Mouse (Mus musculus): Measurements from ENCODE around the gene Galnt18. TPM values are rescaled to one million over a fixed set of nuclear protein-coding genes. Genes with fewer than 3 reads are reported as not detected.

Gene Galnt18
- polyA plus RNA-seq, 1 experiment from 2014 or later, result 20.8 TPM

DNA sequence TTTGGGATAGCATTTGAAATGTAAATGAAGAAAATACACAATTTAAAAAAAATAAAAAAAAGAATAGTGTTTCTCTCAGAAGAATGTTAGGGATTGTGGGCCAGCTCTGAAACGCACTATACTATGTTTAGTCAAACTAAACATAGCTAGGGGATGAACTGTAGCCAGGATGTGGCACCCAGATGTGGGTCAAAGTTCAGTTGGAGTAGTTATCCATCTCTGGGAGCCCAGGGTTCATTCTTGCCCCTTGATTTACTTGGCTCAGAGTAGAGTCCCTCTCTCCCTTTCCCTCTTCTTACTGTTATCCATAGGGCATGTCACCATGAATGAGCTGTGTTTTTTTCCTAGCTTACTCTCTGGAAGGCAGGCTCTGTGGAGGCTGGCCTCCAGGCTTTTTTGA is 165.3 kb downstream of the Galnt18 start:
- H3K4me2 ChIP-seq (ENCODE audit: low read length), result no peak overlapping the region
- ATAC-seq, result no peak
- no peak overlapping the region for H3K4me3 ChIP-seq (ENCODE audit: low read depth, low read length)
- H3K36me3 ChIP-seq (ENCODE audit: control insufficient read depth, insufficient read depth, low read length), result no peaks in the 10 kb centered on the region
- no peaks in the 10 kb centered on the region for H3K4me1 ChIP-seq (ENCODE audit: control insufficient read depth, insufficient read depth, low read length)
- 83% methylated on average over 1 of the region's 1 CpGs for WGBS
- no peaks in the 10 kb centered on the region for H3K9me3 ChIP-seq (replicated peaks; ENCODE audit: control insufficient read depth, low read length, poor library complexity, severe bottlenecking)
- H3K27me3 ChIP-seq (ENCODE audit: control insufficient read depth, insufficient read depth, low read depth, low read length), result no peaks in the 10 kb centered on the region
- H3K9ac ChIP-seq (ENCODE audit: low read depth, low read length), result no peak overlapping the region
- no peak overlapping the region for H3K27ac ChIP-seq (ENCODE audit: low read length)

DNA sequence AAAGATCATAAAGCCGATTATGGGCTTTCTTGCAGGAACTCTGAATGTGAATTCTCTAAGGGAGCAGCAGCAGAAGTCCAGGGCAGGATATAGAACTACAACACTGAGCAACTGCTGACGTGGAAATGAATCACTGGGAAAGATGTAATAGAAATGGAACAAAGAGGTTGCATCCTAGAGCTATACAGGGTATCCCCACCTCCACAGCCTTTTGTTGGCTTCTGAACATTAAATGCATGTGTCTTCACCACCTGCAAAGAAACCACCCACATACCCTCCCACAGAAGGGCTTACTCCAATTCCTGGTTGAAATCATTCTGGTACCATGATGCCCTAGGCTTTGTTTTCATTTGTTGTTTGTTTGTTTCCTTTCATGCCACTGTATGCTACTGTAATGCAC is 172.3 kb downstream of the Galnt18 start:
- Histone ChIP-seq H3K9ac (ENCODE audit: low read depth, low read length) (no peak overlapping the region), H3K4me2 (ENCODE audit: low read length) (no peak overlapping the region), H3K27me3 (ENCODE audit: control insufficient read depth, insufficient read depth, low read depth, low read length) (no peaks in the 10 kb centered on the region), H3K9me3 (replicated peaks; ENCODE audit: control insufficient read depth, low read length, poor library complexity, severe bottlenecking) (no peaks in the 10 kb centered on the region), H3K4me3 (ENCODE audit: low read depth, low read length) (no peak overlapping the region), H3K36me3 (ENCODE audit: control insufficient read depth, insufficient read depth, low read length) (no peaks in the 10 kb centered on the region), H3K4me1 (ENCODE audit: control insufficient read depth, insufficient read depth, low read length) (no peaks in the 10 kb centered on the region), H3K27ac (ENCODE audit: low read length) (no peak overlapping the region)
- 79% methylated on average over 2 of the region's 2 CpGs for WGBS
- no peak for ATAC-seq

DNA sequence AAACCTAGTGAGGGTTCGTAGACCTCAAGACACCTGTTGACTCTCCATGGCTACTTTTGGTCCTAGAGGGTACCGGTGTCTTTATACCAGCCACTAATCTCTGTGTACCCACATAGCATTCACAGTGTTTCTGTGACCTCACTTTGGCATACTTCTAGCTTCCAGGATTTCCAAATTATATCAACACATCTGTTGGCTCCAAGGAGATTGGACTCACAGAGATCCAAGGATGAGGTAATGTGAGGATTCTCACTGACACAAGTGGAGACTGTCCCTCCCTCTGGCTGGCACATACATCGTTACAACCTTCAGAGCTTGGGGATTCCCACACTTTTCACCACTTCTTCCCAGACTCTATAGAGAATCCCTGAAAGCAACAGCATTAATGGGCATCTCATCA is 173.7 kb downstream of the Galnt18 start:
- H3K36me3 ChIP-seq (ENCODE audit: control insufficient read depth, insufficient read depth, low read length), result no peaks in the 10 kb centered on the region
- H3K4me1 ChIP-seq (ENCODE audit: control insufficient read depth, insufficient read depth, low read length), result peaks cover 3% of the 10 kb centered on the region
- no peak overlapping the region for H3K27ac ChIP-seq (ENCODE audit: low read length)
- no peak overlapping the region for H3K4me2 ChIP-seq (ENCODE audit: low read length)
- H3K9me3 ChIP-seq (replicated peaks; ENCODE audit: control insufficient read depth, low read length, poor library complexity, severe bottlenecking), result no peaks in the 10 kb centered on the region
- no peak for ATAC-seq
- WGBS, result 95% methylated on average over 3 of the region's 3 CpGs
- no peak overlapping the region for H3K9ac ChIP-seq (ENCODE audit: low read depth, low read length)
- no peaks in the 10 kb centered on the region for H3K27me3 ChIP-seq (ENCODE audit: control insufficient read depth, insufficient read depth, low read depth, low read length)
- H3K4me3 ChIP-seq (ENCODE audit: low read depth, low read length), result no peak overlapping the region

DNA sequence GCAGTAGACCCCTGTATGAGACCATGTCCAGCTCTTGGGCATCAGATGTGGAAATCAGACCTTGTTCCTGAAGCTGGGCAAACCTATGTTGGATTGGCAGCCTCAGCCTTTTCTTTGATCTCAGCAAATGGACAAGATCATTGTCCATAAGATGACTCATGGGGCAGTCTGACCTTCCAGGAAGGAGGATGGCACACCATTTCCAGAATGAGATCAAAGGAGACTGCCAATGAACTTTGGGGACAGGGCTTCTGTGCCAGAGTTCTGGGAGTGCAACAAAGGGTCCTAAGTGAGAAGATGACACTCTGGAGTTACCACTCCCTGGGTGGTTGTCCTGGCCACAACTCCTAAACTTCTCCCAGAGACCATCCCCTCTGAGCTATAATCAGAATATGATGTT is 174.1 kb downstream of the Galnt18 start:
- ATAC-seq, result no peak
- Histone ChIP-seq H3K27me3 (ENCODE audit: control insufficient read depth, insufficient read depth, low read depth, low read length) (no peaks in the 10 kb centered on the region), H3K36me3 (ENCODE audit: control insufficient read depth, insufficient read depth, low read length) (no peaks in the 10 kb centered on the region), H3K9me3 (replicated peaks; ENCODE audit: control insufficient read depth, low read length, poor library complexity, severe bottlenecking) (no peaks in the 10 kb centered on the region), H3K4me1 (ENCODE audit: control insufficient read depth, insufficient read depth, low read length) (peaks cover 7% of the 10 kb centered on the region), H3K27ac (ENCODE audit: low read length) (no peak overlapping the region), H3K9ac (ENCODE audit: low read depth, low read length) (no peak overlapping the region), H3K4me3 (ENCODE audit: low read depth, low read length) (no peak overlapping the region), H3K4me2 (ENCODE audit: low read length) (no peak overlapping the region)

DNA sequence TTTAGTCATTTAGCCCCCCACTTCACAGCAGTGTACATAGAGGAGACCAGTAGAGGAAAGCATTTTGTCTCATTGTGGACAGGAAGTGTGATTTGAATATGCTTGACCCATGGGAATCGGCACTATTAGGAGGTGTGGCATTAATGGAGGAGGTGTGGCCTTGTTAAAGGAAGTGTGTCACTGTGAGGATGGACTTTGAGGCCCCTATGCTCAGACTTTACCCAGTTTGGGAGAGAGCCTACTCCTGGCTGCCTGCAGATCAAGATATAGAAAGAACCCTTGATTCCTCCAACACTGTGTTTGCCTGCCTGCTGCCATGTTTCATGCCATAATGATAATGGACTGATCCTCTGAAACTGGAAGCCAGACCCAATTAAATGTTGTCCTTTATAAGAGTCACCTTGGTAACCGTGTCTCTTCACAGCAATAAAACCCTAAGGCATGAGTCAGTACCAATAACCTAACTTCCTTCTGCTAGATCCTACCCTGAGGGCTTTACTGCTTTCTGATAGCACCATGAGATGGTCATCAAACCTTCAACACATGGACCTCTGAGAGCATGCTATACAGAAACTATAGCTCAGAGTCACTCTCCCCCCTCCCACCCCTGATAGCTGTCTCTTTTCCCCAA is 175.1 kb downstream of the Galnt18 start:
- Histone ChIP-seq H3K27ac (ENCODE audit: low read length) (no peak overlapping the region), H3K4me3 (ENCODE audit: low read depth, low read length) (no peak overlapping the region), H3K9me3 (replicated peaks; ENCODE audit: control insufficient read depth, low read length, poor library complexity, severe bottlenecking) (no peaks in the 10 kb centered on the region), H3K4me2 (ENCODE audit: low read length) (no peak overlapping the region), H3K36me3 (ENCODE audit: control insufficient read depth, insufficient read depth, low read length) (no peaks in the 10 kb centered on the region), H3K4me1 (ENCODE audit: control insufficient read depth, insufficient read depth, low read length) (peaks cover 9% of the 10 kb centered on the region), H3K27me3 (ENCODE audit: control insufficient read depth, insufficient read depth, low read depth, low read length) (no peaks in the 10 kb centered on the region), H3K9ac (ENCODE audit: low read depth, low read length) (no peak overlapping the region)
- WGBS, result 83% methylated on average over 2 of the region's 2 CpGs
- ATAC-seq, result no peak

DNA sequence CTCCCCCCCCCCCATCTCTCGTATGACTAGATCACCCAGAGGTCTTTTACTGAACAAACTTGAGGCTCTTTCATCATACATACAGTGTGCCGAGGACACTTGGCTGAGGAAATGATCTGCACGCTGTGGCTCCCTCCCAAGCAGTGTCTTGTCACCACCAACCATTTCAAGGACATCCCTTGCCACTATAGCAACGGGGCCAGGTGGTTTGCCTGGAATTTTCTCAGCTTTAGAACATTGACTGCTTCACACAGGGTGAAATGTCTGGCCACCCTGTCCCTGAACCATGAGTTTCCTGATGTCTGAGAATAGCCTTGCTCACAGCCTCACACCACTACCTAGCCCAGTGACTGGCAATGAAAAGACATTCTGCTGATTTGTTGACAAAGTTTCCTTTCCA is 176.6 kb downstream of the Galnt18 start:
- ATAC-seq, result no peak
- 68% methylated on average over 4 of the region's 4 CpGs for WGBS

DNA sequence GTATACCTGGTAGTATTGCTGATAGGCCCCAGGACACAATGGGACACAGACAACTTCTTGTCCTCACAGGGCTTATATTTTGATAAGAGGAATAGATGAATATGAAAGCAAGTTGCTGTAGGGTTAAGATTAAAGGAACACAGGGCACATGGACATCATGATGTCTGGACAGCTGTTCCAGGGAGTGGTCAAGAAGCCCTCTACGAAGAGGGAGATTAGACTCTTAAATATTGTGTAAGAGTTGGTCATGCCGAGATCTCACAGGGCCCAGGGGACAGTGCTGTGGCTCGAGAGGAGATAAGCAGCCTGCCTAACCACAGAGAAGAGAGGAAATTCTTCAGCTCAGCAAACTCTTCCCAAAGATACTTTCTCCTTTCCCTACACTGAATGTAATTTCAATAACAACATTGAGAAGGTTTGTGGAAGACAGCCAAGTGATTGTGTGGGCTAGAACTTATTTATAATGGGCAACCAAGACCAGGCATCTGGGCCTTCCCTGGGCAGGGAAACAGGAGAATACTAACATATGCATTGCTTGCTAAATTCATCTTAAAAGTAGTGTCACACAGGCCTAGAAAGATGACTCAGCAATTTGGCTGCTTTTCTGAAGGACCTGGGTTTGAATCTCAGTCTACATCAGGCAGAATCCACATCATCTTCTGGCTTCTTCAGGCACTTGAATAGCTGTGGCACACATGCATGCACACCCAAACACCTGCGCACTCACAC is 178.3 kb downstream of the Galnt18 start:
- 80% methylated on average over 4 of the region's 4 CpGs for WGBS
- Histone ChIP-seq H3K27me3 (ENCODE audit: control insufficient read depth, insufficient read depth, low read depth, low read length) (no peaks in the 10 kb centered on the region), H3K4me2 (ENCODE audit: low read length) (no peak overlapping the region), H3K9ac (ENCODE audit: low read depth, low read length) (no peak overlapping the region), H3K4me1 (ENCODE audit: control insufficient read depth, insufficient read depth, low read length) (peaks cover 9% of the 10 kb centered on the region), H3K9me3 (replicated peaks; ENCODE audit: control insufficient read depth, low read length, poor library complexity, severe bottlenecking) (no peaks in the 10 kb centered on the region), H3K36me3 (ENCODE audit: control insufficient read depth, insufficient read depth, low read length) (no peaks in the 10 kb centered on the region), H3K27ac (ENCODE audit: low read length) (no peak overlapping the region), H3K4me3 (ENCODE audit: low read depth, low read length) (no peak overlapping the region)
- ATAC-seq, result no peak

More for the DNA sequence above, 176.6 kb downstream of the Galnt18 start:
- H3K36me3 ChIP-seq (ENCODE audit: control insufficient read depth, insufficient read depth, low read length), result no peaks in the 10 kb centered on the region
- peaks cover 9% of the 10 kb centered on the region for H3K4me1 ChIP-seq (ENCODE audit: control insufficient read depth, insufficient read depth, low read length)
- H3K9me3 ChIP-seq (replicated peaks; ENCODE audit: control insufficient read depth, low read length, poor library complexity, severe bottlenecking), result no peaks in the 10 kb centered on the region
- H3K27me3 ChIP-seq (ENCODE audit: control insufficient read depth, insufficient read depth, low read depth, low read length), result no peaks in the 10 kb centered on the region
- H3K9ac ChIP-seq (ENCODE audit: low read depth, low read length), result no peak overlapping the region
- H3K27ac ChIP-seq (ENCODE audit: low read length), result no peak overlapping the region
- no peak overlapping the region for H3K4me2 ChIP-seq (ENCODE audit: low read length)
- H3K4me3 ChIP-seq (ENCODE audit: low read depth, low read length), result no peak overlapping the region

DNA sequence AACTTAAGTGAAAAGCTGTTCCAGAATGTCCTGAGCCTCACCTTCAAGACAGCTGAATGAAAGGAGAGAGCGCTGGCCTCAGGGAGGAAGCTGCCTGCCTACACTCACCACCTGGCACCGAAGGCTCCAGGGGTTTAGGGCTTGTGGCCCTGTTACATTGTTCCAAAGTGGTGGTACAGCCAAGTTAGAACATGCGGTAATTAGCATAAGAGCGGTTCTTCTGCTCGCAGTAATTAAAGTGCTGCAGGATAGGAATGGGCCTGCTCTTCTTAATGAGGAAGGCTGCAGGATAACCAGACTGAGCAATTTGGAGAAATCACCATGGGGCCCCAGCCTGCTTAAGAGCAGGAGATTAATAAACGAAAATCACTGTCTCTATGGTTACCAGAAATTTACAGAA is 179.0 kb downstream of the Galnt18 start:
- WGBS, result 37% methylated on average over 6 of the region's 6 CpGs
- 0 out of 2 replicates have a peak overlapping the region, but pooled peaks have one; percentile 26 for H3K27ac ChIP-seq (ENCODE audit: low read length)

DNA sequence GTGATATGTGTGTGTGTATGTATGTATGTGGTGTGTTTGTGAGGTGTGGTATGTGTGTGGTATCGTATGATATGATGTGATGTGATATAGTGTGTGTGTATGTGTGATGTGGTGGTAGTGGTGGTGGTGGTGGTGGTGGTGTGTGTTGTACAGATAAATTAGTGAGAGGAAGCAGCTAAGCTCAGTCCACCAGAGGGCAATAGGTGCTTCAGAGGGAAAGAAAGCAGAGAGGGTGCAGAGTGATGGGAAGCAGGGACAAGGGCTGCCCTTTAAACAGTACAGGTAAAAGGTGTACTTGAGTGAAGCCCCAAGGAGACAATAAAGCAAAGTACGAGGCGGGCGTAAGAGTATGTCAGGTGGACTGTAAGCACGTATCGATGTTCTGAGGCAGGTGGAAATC is 186.1 kb downstream of the Galnt18 start:
- 83% methylated on average over 6 of the region's 6 CpGs for WGBS
- no peak for ATAC-seq

More for the DNA sequence above, 179.0 kb downstream of the Galnt18 start:
- no peaks in the 10 kb centered on the region for H3K36me3 ChIP-seq (ENCODE audit: control insufficient read depth, insufficient read depth, low read length)
- H3K4me1 ChIP-seq (ENCODE audit: control insufficient read depth, insufficient read depth, low read length), result peaks cover 9% of the 10 kb centered on the region
- no peak overlapping the region for H3K4me3 ChIP-seq (ENCODE audit: low read depth, low read length)
- no peaks in the 10 kb centered on the region for H3K27me3 ChIP-seq (ENCODE audit: control insufficient read depth, insufficient read depth, low read depth, low read length)
- no peak overlapping the region for H3K4me2 ChIP-seq (ENCODE audit: low read length)
- no peak overlapping the region for H3K9ac ChIP-seq (ENCODE audit: low read depth, low read length)
- ATAC-seq, result peak; percentile 71
- H3K9me3 ChIP-seq (replicated peaks; ENCODE audit: control insufficient read depth, low read length, poor library complexity, severe bottlenecking), result no peaks in the 10 kb centered on the region

More for the DNA sequence above, 186.1 kb downstream of the Galnt18 start:
- H3K4me2 ChIP-seq (ENCODE audit: low read length), result no peak overlapping the region
- H3K9ac ChIP-seq (ENCODE audit: low read depth, low read length), result no peak overlapping the region
- peak overlapping the region; percentile 29; the same call in 1 of the 2 replicates for H3K27ac ChIP-seq (ENCODE audit: low read length)
- no peaks in the 10 kb centered on the region for H3K9me3 ChIP-seq (replicated peaks; ENCODE audit: control insufficient read depth, low read length, poor library complexity, severe bottlenecking)
- H3K4me3 ChIP-seq (ENCODE audit: low read depth, low read length), result no peak overlapping the region
- H3K27me3 ChIP-seq (ENCODE audit: control insufficient read depth, insufficient read depth, low read depth, low read length), result no peaks in the 10 kb centered on the region
- H3K4me1 ChIP-seq (ENCODE audit: control insufficient read depth, insufficient read depth, low read length), result 0 out of 2 replicates have a peak, but pooled peaks cover 3% of the 10 kb centered on the region
- H3K36me3 ChIP-seq (ENCODE audit: control insufficient read depth, insufficient read depth, low read length), result no peaks in the 10 kb centered on the region

All from midbrain, embryonic 16.5 days (tissue).